Mouse (Mus musculus) frontal cortex, postnatal 25 days (tissue): ENCODE measurements around the gene Avil.
"Not testable (repeated sequence)": the region's sequence is repeated elsewhere in the genome, so short reads cannot be mapped to it uniquely, and the experiment has no call there.

ENCODE experiments used
- DNase-seq, 2 experiments: peaks; one replicate each; pipeline ENCODE4 v3.0.0; 2022; ENCODE audit warnings: low spot score in 2 of 2

Avil gene

DNA sequence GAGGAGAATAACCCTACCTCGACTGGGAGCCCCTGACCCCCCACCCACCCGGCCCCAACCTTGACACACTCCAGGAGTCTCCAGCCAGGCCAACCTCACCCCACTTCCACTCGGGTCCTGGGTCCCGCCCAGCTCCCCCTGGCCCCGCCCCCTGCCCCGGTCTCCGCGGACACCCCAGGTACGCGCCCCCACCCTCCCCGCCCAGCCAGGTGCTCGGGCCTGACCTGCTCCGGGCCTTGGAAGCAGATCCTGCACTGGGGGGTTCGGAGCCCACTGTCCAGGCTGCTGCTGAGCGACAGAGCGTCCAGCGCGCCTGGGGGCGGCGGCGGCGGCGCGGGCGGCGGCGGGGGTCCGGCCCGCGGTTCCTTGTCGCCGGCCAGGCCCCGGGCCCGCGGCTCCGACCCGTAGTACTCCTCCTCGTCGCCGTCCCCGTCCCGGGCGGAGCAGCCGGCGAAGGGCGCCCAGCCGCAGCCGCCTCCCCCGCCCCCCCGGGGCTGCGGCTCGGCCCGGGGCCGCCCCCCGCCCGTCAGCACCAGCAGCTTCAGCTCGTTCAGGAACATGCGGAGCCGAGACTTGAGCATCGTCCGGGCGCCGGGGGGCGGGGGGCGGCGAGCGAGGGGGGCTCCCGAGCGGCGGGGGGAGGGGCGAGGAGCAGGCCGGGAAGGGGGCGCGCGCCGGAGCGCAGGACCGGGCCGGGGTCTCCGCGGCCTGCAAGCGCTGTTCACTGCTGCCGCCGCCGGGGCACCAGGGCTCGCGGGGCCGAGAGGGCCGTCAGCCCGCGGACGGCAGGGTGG is 58.9 kb downstream of the Avil start:
- DNase-seq: no peak

DNA sequence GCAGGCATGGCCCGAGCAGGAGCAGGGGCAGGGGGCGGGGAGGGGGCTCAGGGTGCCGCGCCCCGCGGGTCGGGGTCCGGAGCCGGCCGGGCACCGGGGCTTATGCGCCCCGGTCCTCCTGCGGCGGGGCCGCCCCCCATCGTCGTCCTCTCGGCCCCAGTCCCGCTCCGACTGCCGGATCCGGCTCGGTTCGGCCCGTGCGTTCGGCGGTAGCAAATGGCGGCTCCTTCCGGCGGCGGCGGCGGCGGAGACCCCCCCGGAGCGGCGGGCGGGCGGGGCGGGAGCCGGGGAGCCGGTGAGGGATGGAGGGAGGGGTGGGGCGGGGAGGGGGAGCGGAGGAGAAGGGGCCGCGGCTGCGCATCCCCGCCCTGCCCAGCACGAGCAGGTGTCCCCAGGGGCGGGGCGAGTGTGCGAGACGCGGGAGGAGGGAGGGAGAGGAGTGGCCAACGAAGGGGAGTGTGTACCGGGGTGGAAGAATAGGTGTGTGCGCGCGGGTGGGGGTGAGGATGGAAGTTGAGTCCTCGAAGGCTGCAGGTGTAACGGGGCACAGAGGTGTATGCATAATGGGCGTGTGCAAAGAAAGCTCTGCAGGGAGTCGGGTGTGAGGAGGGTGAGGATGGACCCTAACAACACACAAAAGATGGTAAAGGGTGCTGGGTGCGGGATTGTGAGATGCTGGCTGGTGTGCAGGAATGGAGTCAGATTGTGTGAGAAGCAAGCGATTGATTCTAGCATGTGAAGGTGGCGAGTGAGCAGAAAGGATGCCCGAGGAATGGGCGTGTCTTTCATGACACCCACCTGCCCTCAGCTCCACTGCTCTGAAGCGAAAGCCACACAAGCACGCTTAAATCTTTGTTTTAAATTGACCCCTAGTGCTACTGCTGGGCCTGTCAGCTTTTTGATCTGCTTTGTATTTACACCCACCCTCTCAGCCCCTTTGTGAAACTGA is 59.7 kb downstream of the Avil start, which contains the start of gene March9:
March9 (minus strand) TSS at position 217 of the 949 bp plus-strand sequence.
- peak in 1 of 2 experiments; percentile 56 for DNase-seq

DNA sequence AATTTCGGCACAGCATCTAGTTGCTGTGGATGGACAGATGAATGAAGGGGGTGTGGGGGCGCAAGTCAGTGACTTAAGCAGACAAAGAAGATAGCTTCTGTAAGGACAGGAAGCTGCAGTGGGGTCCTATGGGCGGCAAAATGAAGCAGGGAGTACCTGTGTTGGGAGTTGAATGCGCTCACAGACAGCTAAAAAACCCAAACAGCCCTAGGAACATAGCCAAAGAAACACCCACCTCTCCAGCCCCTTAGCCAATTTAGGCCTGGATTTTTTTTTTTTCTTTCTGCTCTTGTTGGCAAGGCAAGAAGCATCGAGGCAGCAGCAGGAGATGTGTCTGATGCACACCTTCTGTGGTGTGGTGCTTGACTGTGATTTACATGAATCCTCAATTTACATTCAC is 60.6 kb downstream of the Avil start:
- DNase-seq: no peak

DNA sequence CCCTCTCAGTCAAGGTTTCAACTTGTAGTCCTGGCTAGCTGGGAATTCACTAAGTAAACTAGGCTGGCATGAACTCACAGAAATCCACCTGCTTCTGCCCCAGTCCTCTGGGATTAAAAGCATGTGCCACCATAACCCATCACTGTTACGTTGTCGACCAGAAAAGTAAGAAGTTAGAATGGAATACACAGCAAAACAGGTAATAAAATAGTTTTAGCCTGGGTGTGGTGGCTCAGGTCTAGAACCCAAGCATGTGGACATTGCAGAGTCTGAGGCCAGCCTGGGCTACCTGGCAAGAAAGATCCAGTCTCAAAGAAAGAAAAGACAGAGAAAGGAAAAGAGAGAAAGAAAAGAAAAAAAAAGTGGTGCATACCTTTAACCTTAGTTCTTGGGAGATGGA is 61.0 kb downstream of the Avil start:
- DNase-seq: no peak

DNA sequence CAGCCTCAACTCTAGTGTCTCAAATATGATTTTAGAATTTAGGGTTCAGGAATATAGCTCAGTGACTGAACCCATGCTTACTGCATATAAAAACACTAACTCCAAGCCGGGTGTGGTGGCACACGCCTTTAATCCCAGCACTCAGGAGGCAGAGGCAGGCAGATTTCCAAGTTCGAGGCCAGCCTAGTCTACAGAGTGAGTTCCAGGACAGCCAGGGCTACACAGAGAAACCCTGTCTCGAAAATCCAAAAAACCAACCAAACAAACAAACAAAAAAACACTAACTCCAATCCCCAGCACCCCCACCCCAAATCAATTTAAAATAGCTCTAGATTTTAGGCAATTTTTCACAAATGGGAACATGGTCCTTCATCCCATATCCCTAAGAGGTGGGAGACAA is 61.6 kb downstream of the Avil start:
- not testable (repeated sequence) for DNase-seq

DNA sequence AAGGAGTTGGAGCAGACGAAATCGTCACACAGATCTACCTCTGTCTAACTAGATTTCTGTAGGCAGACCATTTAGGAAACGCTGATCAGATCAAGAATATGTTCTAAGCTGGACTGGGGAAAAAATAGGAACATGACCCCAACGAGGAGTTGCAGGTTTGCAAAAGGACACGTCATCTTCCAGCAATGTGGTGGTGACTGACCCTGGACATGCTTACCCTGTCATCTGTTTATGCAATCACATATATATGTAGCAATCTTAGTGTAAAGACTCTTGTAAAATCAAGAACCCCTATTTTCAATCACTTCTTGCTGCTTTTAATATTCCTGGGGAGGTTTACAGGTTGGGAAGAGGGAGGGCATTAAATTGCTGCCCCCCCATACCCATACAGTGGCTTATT is 62.0 kb downstream of the Avil start:
- no peak for DNase-seq

DNA sequence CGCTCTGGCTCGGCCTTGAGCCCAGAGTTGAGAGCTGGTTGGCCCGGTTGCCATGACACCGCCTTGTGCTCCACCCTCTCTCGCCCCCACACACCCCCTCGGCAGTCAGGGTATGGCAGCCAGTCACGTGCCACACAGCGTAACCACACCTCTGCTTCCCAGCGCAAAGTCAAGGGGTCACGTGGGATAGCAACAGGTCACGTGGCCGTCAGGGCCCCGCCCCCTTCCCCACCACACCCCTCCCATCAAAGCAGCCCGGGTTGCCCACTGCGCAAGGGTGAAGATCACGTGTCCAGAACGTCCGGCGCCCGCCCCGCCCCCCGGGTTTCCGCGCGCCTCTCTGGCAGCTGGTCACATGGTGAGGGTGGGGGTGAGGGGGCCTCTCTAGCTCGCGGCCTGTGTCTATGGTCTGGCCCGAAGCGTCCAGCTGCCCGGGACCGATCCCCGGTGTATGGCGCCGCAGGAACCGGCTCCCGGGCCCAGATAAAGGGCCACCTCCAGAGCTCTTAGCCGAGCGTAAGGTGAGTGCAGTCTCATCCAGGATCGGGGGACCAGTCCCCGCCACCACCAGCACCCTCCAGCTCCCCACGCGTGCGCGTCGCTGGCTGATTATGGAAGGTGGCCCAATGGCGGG is 62.8 kb downstream of the Avil start, which contains the start of gene Cdk4:
Cdk4 (plus strand) TSS at position 296 of the 634 bp plus-strand sequence.
- peak; percentile 97 to 98 for DNase-seq

DNA sequence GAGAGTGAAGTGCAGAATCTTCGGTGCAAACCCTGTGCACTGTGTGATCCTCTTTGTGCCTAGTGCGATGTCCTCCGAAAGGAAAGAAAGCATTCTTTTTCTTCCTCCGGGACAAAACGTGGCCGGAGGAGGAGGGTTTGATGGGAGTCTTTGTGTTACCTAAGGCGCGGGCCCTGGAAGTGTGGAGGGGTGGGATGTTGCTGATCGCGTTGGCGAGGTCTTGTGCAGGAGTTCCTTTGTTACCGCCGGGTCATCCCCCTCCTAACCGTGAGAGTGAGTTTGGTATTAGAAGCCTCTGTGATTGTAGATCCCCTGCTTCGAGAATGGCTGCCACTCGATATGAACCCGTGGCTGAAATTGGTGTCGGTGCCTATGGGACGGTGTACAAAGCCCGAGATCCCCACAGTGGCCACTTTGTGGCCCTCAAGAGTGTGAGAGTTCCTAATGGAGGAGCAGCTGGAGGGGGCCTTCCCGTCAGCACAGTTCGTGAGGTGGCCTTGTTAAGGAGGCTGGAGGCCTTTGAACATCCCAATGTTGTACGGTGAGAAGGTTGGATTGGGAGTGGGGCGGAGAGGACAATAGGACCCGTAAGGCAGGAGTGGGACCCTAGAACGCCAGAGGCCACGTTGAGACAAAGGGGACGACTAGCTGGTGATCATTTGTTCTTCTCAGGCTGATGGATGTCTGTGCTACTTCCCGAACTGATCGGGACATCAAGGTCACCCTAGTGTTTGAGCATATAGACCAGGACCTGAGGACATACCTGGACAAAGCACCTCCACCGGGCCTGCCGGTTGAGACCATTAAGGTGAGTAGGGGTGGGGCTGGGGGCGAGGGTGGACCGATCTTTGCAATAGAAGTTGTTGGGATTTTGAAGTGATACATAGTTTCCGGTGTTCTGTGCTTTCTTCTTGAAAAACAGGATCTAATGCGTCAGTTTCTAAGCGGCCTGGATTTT is 63.7 kb downstream of the Avil start:
- no peak for DNase-seq

DNA sequence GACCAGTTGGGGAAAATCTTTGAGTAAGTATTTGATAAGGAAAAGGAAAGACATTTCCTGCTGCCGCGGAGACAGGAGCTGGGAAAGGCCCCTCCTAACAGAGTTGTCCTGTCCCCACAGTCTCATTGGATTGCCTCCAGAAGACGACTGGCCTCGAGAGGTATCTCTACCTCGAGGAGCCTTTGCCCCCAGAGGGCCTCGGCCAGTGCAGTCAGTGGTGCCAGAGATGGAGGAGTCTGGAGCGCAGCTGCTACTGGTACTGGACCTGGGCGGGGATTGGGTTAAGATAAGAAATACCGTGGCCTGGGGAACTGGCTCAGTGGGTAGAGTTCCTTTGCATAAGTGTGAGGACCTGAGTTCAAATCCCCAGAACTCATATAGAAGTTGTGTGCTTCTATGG is 65.5 kb downstream of the Avil start:
- no peak for DNase-seq

DNA sequence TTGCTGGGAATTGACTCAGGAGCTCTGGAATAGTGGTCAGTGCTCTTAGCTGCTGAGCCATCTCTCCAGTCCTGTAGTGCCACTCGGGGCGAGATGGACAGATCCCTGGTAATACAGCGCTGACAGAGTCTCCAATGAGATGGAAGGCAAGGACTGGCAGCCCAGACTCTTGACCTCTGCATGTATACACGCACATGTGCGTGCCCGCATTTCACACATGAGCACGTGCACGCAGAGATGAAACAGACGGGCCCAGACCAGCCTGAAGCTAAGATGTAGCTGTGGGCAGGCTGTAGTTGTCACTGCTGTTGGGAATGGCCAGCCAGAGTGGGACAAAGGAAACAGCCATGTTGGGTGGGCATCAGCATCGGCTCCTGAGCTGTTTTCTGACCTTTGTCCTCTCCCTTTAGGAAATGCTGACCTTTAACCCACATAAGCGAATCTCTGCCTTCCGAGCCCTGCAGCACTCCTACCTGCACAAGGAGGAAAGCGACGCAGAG is 66.1 kb downstream of the Avil start:
- DNase-seq: no peak

DNA sequence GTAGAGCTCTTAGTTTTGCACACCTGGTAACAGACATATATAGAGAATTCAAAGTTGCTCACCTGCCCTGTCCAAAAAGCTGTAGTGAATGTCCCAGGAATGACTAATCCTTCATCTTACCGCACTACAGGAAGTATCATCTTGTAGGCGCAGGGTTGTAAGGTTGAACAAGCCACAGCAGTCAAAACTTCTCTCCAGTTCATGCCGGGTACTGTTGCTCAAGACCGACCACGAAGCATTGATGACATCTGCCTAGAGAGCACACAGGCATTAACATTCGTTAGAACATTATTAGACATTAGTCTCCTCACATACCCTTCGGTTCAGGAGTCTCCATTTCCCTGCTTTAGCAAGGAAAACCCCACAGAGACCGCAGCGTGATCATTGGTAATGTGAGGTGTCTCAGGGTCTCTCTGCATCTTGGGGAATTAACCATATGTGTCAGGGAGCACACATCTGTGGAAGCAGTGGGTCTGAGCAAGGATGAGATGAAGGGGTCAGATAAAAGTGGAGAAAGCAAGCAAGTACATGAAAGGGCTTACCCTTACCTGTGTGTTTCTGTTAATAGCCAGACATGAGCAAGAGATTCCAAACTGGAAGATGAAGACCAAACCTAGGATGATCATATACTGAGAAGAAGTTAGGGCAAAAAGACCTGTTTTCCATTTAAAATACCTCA is 68.0 kb downstream of the Avil start:
- no peak for DNase-seq

DNA sequence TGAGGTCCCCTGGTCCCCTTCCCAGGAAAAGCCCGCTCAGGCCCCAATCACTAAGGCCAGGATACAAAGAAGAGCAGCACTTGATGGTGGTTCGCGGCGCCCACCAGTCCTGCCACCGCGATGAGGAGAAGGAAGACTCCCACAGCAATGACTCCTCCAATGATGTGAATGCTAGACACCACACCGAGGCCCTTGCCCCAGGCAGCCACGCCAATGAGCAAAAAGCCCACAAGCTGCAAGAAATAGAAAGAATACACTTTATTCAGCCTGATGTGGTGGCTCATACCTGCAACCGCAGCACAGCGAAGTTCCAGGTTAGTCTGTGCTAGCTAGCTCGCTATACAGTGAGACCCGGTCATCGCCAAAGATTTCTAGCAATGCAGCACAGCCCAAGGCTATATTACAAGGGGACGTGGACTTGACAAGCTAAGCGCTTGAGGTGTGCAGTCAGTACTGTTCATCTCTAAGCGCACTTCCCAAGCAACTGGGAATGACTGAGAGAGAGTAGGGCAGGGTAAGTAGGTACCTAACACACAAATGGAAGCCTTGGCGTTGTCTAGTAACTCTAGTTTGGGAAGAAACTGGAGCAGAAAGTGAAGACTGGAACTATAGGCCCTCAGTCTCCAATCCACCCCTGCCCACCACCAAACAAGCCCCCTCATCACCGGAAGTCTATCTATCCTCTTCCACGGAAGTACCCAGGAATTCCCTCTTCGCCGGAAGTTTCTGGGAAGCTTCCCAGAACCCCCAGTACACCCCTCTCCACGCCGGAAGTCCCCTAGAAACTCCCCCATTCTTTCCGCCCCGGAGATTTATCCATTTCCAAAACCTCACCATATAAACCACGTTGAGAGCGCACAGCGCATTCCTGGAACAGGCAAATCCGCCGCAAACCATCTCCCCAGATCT is 69.0 kb downstream of the Avil start:
- DNase-seq: no peak
